Mouse (Mus musculus): ENCODE measurements around the gene Dusp1.

Gene Dusp1

GRCm38 (mm10) chr17:26561651-26562181 is at the start of gene Dusp1:
Dusp1 (minus strand) TSS chr17:26562128.
- DNase-seq, result no peak

GRCm38 (mm10) chr17:26611328-26611727 is 49.4 kb upstream of the Dusp1 start:
- peak; percentile 39 to 69 for DNase-seq

GRCm38 (mm10) chr17:26609820-26610219 is 47.9 kb upstream of the Dusp1 start:
- DNase-seq, result no peak

- DNase-seq, result no peak
Measured at GRCm38 (mm10) chr17:26608877-26609276, 46.9 kb upstream of the Dusp1 start.

GRCm38 (mm10) chr17:26608348-26608747 is 46.4 kb upstream of the Dusp1 start:
- DNase-seq, result no peak

- no peak for DNase-seq
Measured at GRCm38 (mm10) chr17:26606516-26606915, 44.6 kb upstream of the Dusp1 start.

- DNase-seq, result peak in 1 of 2 experiments; percentile 53
Measured at GRCm38 (mm10) chr17:26605636-26606035, 43.7 kb upstream of the Dusp1 start.

- DNase-seq, result no peak
Measured at GRCm38 (mm10) chr17:26603311-26603710, 41.4 kb upstream of the Dusp1 start.

- peak; percentile 65 to 72 for DNase-seq
Measured at GRCm38 (mm10) chr17:26602371-26602885, 40.5 kb upstream of the Dusp1 start.

GRCm38 (mm10) chr17:26601926-26602325 is 40.0 kb upstream of the Dusp1 start:
- no peak for DNase-seq

- DNase-seq, result no peak
Measured at GRCm38 (mm10) chr17:26601514-26601913, 39.6 kb upstream of the Dusp1 start.

- no peak for DNase-seq
Measured at GRCm38 (mm10) chr17:26600913-26601447, 39.1 kb upstream of the Dusp1 start.

- DNase-seq, result no peak
Measured at GRCm38 (mm10) chr17:26598845-26599244, 36.9 kb upstream of the Dusp1 start.

- DNase-seq, result no peak
Measured at GRCm38 (mm10) chr17:26596856-26597481, 35.0 kb upstream of the Dusp1 start.

GRCm38 (mm10) chr17:26596168-26596658 is 34.3 kb upstream of the Dusp1 start:
- peak in 1 of 2 experiments; percentile 62 for DNase-seq

GRCm38 (mm10) chr17:26595448-26596167 is 33.7 kb upstream of the Dusp1 start:
- no peak for DNase-seq

GRCm38 (mm10) chr17:26594958-26595357 is 33.0 kb upstream of the Dusp1 start:
- DNase-seq, result no peak

- DNase-seq, result no peak
Measured at GRCm38 (mm10) chr17:26594171-26594570, 32.2 kb upstream of the Dusp1 start.

- no peak for DNase-seq
Measured at GRCm38 (mm10) chr17:26593199-26593598, 31.3 kb upstream of the Dusp1 start.

GRCm38 (mm10) chr17:26592510-26592909 is 30.6 kb upstream of the Dusp1 start:
- DNase-seq, result peak; percentile 70 to 80

- no peak for DNase-seq
Measured at GRCm38 (mm10) chr17:26587961-26588487, 26.1 kb upstream of the Dusp1 start.

GRCm38 (mm10) chr17:26584558-26585136 is 22.7 kb upstream of the Dusp1 start:
- peak; percentile 84 to 87 for DNase-seq

GRCm38 (mm10) chr17:26584063-26584462 is 22.1 kb upstream of the Dusp1 start:
- no peak for DNase-seq

Data from lung, adult 18-20 months (tissue).